11 mouse cellular contexts compared by ENCODE assay signal in the genomic region with DNA sequence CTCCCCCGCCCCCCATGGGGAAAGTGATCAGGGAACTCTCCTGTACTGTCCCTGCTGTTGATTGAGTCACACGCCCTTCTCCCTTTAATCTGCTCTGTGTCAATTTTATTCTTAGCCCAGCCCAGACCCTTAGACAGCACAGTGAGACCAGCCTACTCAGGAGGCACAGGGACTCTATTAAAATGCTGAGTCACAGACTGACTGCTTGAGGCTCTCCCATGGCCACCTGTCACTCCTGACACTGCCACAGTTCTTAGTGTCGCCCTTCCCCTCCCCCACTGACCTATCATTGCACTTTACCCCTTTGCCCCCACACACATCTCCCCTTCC. TPM values are rescaled to one million over a fixed set of nuclear protein-coding genes. Genes with fewer than 3 reads are reported as not detected.
DNase-seq lines count a peak whose midpoint lies in the region; ATAC-seq and TF ChIP-seq lines count a peak whose summit lies in the region.
"Had no signal": no experiment of that assay in that cellular context is flagged by ENCODE, and none has a peak within 500 bp of the region (broad histone marks: within the 10 kb centered on the region; RNA-seq: fewer than 3 reads in every experiment).

No protein-coding gene starts in this region.

- no peaks in the 10 kb centered on the region for H3K36me3 ChIP-seq in lung, postnatal 0 days (ENCODE audit: insufficient read depth, low read length)
- no peaks in the 10 kb centered on the region for H3K36me3 ChIP-seq in embryonic facial prominence, embryonic 14.5 days (ENCODE audit: control insufficient read depth, insufficient read depth, low read length)
- H3K36me3 ChIP-seq in midbrain, postnatal 0 days (ENCODE audit: insufficient read depth, low read length) = no peaks in the 10 kb centered on the region
- H3K36me3 ChIP-seq: kidney, embryonic 15.5 days; limb, embryonic 12.5 days had no signal

- TF ChIP-seq CTCF in lung, postnatal 0 days (IDR thresholded peaks at IDR 0.05) = no peak
- no peak for TF ChIP-seq CTCF in midbrain, postnatal 0 days (IDR thresholded peaks at IDR 0.05)

- TF ChIP-seq EP300 in lung, postnatal 0 days (IDR thresholded peaks at IDR 0.05) = no peak

- no peak overlapping the region; the same call in 1 of the 2 replicates for H3K27ac ChIP-seq in lung, postnatal 0 days (ENCODE audit: low read length)
- H3K27ac ChIP-seq in embryonic facial prominence, embryonic 14.5 days (replicated peaks; ENCODE audit: low read depth, low read length) = no peak overlapping the region
- H3K27ac ChIP-seq in midbrain, postnatal 0 days (ENCODE audit: low read depth, low read length) = no peak overlapping the region
- H3K27ac ChIP-seq: kidney, embryonic 15.5 days; limb, embryonic 12.5 days had no signal

- intact Hi-C loops in left cerebral cortex, postnatal 10 days (cut with DNase I) = no loop called here

- DNase-seq in adrenal gland, adult 2 months = peak; percentile 76
- no peak for DNase-seq in adrenal gland, postnatal 4 days (ENCODE audit: low spot score in 2 of 2)
- DNase-seq in lung, postnatal 0 days (ENCODE audit: low spot score) = peak; percentile 34
- DNase-seq in lung, postnatal 25 days (ENCODE audit: low spot score) = no peak
- DNase-seq in embryonic facial prominence, embryonic 14.5 days (ENCODE audit: low spot score) = peak; percentile 33
- no peak for DNase-seq in midbrain, postnatal 0 days (ENCODE audit: low spot score)
- no peak for DNase-seq in spleen, postnatal 10 days (ENCODE audit: low spot score in 2 of 2)
- no peak for DNase-seq in left cerebral cortex, postnatal 10 days (ENCODE audit: extremely low spot score in 1 of 2, low spot score in 2 of 2)
- DNase-seq: B cell, adult 2 months had no signal

- H3K9me3 ChIP-seq in lung, postnatal 0 days (ENCODE audit: low read length) = no peaks in the 10 kb centered on the region
- peaks cover 24% of the 10 kb centered on the region for H3K9me3 ChIP-seq in embryonic facial prominence, embryonic 14.5 days (ENCODE audit: control insufficient read depth, low read length)
- peaks cover 9% of the 10 kb centered on the region; the same call in 1 of the 2 replicates for H3K9me3 ChIP-seq in midbrain, postnatal 0 days (ENCODE audit: low read length)

- H3K9ac ChIP-seq in lung, postnatal 0 days (replicated peaks; ENCODE audit: low read depth) = no peak overlapping the region
- no peak overlapping the region for H3K9ac ChIP-seq in embryonic facial prominence, embryonic 14.5 days (ENCODE audit: low read depth, low read length)
- H3K9ac ChIP-seq in midbrain, postnatal 0 days (replicated peaks; ENCODE audit: low read length, poor library complexity, severe bottlenecking) = 0 out of 2 replicates have a peak overlapping the region, but pooled peaks have one; percentile 29
- H3K9ac ChIP-seq: kidney, embryonic 15.5 days; limb, embryonic 12.5 days had no signal

- no peaks in the 10 kb centered on the region for H3K4me1 ChIP-seq in lung, postnatal 0 days (ENCODE audit: insufficient read depth, low read depth, low read length)
- no peaks in the 10 kb centered on the region for H3K4me1 ChIP-seq in embryonic facial prominence, embryonic 14.5 days (ENCODE audit: control insufficient read depth, insufficient read depth, low read length)
- 0 out of 2 replicates have a peak, but pooled peaks cover 4% of the 10 kb centered on the region for H3K4me1 ChIP-seq in midbrain, postnatal 0 days (ENCODE audit: insufficient read depth, low read length)

- 21% methylated on average over 3 of the region's 3 CpGs for WGBS in lung, postnatal 0 days
- WGBS in embryonic facial prominence, embryonic 14.5 days = 11% methylated on average over 3 of the region's 3 CpGs
- WGBS in midbrain, postnatal 0 days = 43% methylated on average over 3 of the region's 3 CpGs

- peak; percentile 58 for ATAC-seq in lung, postnatal 0 days
- peak; percentile 9; the same call in 1 of the 2 replicates for ATAC-seq in embryonic facial prominence, embryonic 14.5 days (ENCODE audit: low read depth)
- no peak for ATAC-seq in midbrain, postnatal 0 days (ENCODE audit: low FRiP score)

- H3K4me3 ChIP-seq in lung, postnatal 0 days (ENCODE audit: low read depth, low read length) = no peak overlapping the region
- no peak overlapping the region for H3K4me3 ChIP-seq in embryonic facial prominence, embryonic 14.5 days (ENCODE audit: low read depth, low read length)
- H3K4me3 ChIP-seq in midbrain, postnatal 0 days (ENCODE audit: low read depth, low read length) = no peak overlapping the region
- H3K4me3 ChIP-seq: kidney, embryonic 15.5 days; limb, embryonic 12.5 days had no signal

- H3K4me2 ChIP-seq in lung, postnatal 0 days (replicated peaks; ENCODE audit: low read depth, low read length) = no peak overlapping the region
- no peak overlapping the region for H3K4me2 ChIP-seq in embryonic facial prominence, embryonic 14.5 days (ENCODE audit: low read depth, low read length)
- no peak overlapping the region for H3K4me2 ChIP-seq in midbrain, postnatal 0 days (ENCODE audit: low read depth, low read length, poor library complexity, severe bottlenecking)
- H3K4me2 ChIP-seq: kidney, embryonic 15.5 days; limb, embryonic 12.5 days had no signal

- 0 out of 2 replicates have a peak, but pooled peaks cover 8% of the 10 kb centered on the region for H3K27me3 ChIP-seq in lung, postnatal 0 days (replicated peaks; ENCODE audit: insufficient read depth, low read length)
- 0 out of 2 replicates have a peak, but pooled peaks cover 5% of the 10 kb centered on the region for H3K27me3 ChIP-seq in embryonic facial prominence, embryonic 14.5 days (replicated peaks; ENCODE audit: control insufficient read depth, insufficient read depth, low read length)
- no peaks in the 10 kb centered on the region for H3K27me3 ChIP-seq in midbrain, postnatal 0 days (ENCODE audit: insufficient read depth, low read length)

RNA-seq across cellular contexts. Expression of a gene that starts 3.8 kb away (rescaled TPM):
- 1 to 10 TPM in 1 of 2 experiments, under 1 TPM in 1; 0.43 to 1.6 TPM for total RNA-seq in adrenal gland, adult 2 months (2021)
- 0.16 and 0.93 TPM in 2 replicates for polyA plus RNA-seq in adrenal gland, adult 2 months (2012; rRNA removed)
- 1 to 10 TPM in 1 of 2 experiments, under 1 TPM in 1; 0.79 to 1.3 TPM for total RNA-seq in adrenal gland, postnatal 4 days (2021)
- 0.06 and 0.10 TPM in 2 replicates for polyA plus RNA-seq in lung, postnatal 0 days (2015; fragmentation: Nextera tagmentation; extraction: Ambion mirVana)
- polyA plus RNA-seq in embryonic facial prominence, embryonic 14.5 days (2014; fragmentation: Nextera tagmentation; extraction: Ambion mirVana) = 0.14 TPM in 1 of 2 replicates, not detected in the other
- total RNA-seq in midbrain, postnatal 0 days (2014; rRNA removed) = 1.1 and 2.4 TPM in 2 replicates
- 0.49 and 0.65 TPM in 2 replicates for polyA plus RNA-seq in midbrain, postnatal 0 days (2015; fragmentation: Nextera tagmentation; extraction: Ambion mirVana)
- total RNA-seq in left cerebral cortex, postnatal 10 days (2021) = 10 to 100 TPM; 12.9 to 14.4 TPM

RNA-seq across cellular contexts. Expression of a gene that starts 17.1 kb away (rescaled TPM):
- 10 to 100 TPM; 16.9 to 30.1 TPM for total RNA-seq in adrenal gland, adult 2 months (2021)
- 63.2 and 92.2 TPM in 2 replicates for polyA plus RNA-seq in adrenal gland, adult 2 months (2012; rRNA removed)
- 10 to 100 TPM; 81.8 to 93.0 TPM for total RNA-seq in adrenal gland, postnatal 4 days (2021)
- polyA plus RNA-seq in lung, postnatal 0 days (2015; fragmentation: Nextera tagmentation; extraction: Ambion mirVana) = 19.1 and 21.5 TPM in 2 replicates
- 64.1 and 67.5 TPM in 2 replicates for polyA plus RNA-seq in embryonic facial prominence, embryonic 14.5 days (2014; fragmentation: Nextera tagmentation; extraction: Ambion mirVana)
- total RNA-seq in midbrain, postnatal 0 days (2014; rRNA removed) = 2.4 and 2.7 TPM in 2 replicates
- 8.6 and 10.4 TPM in 2 replicates for polyA plus RNA-seq in midbrain, postnatal 0 days (2015; fragmentation: Nextera tagmentation; extraction: Ambion mirVana)
- total RNA-seq in left cerebral cortex, postnatal 10 days (2021) = 10 to 100 TPM; 14.4 to 15.9 TPM

RNA-seq across cellular contexts. Expression of a gene that starts 24.3 kb away (rescaled TPM):
- total RNA-seq in adrenal gland, adult 2 months (2021) = 1 to 10 TPM; 8.1 to 9.6 TPM
- polyA plus RNA-seq in adrenal gland, adult 2 months (2012; rRNA removed) = 33.4 and 40.2 TPM in 2 replicates
- 10 to 100 TPM in 1 of 2 experiments, 1 to 10 TPM in 1; 9.4 to 10.4 TPM for total RNA-seq in adrenal gland, postnatal 4 days (2021)
- polyA plus RNA-seq in lung, postnatal 0 days (2015; fragmentation: Nextera tagmentation; extraction: Ambion mirVana) = 29.7 and 32.1 TPM in 2 replicates
- polyA plus RNA-seq in embryonic facial prominence, embryonic 14.5 days (2014; fragmentation: Nextera tagmentation; extraction: Ambion mirVana) = 27.9 and 29.2 TPM in 2 replicates
- 1.7 and 2.6 TPM in 2 replicates for total RNA-seq in midbrain, postnatal 0 days (2014; rRNA removed)
- polyA plus RNA-seq in midbrain, postnatal 0 days (2015; fragmentation: Nextera tagmentation; extraction: Ambion mirVana) = 4.3 and 4.9 TPM in 2 replicates
- total RNA-seq in left cerebral cortex, postnatal 10 days (2021) = 1 to 10 TPM; 1.6 to 2.1 TPM

RNA-seq across cellular contexts. Expression of a gene that starts 48.5 kb away (rescaled TPM):
- total RNA-seq in adrenal gland, adult 2 months (2021) = 10 to 100 TPM in 1 of 2 experiments, 1 to 10 TPM in 1; 7.2 to 12.7 TPM
- 13.8 and 16.2 TPM in 2 replicates for polyA plus RNA-seq in adrenal gland, adult 2 months (2012; rRNA removed)
- 1 to 10 TPM; 8.2 to 9.5 TPM for total RNA-seq in adrenal gland, postnatal 4 days (2021)
- 14.5 and 16.1 TPM in 2 replicates for polyA plus RNA-seq in lung, postnatal 0 days (2015; fragmentation: Nextera tagmentation; extraction: Ambion mirVana)
- polyA plus RNA-seq in embryonic facial prominence, embryonic 14.5 days (2014; fragmentation: Nextera tagmentation; extraction: Ambion mirVana) = 6.9 and 7.2 TPM in 2 replicates
- 5.9 and 7.2 TPM in 2 replicates for total RNA-seq in midbrain, postnatal 0 days (2014; rRNA removed)
- 4.5 and 6.3 TPM in 2 replicates for polyA plus RNA-seq in midbrain, postnatal 0 days (2015; fragmentation: Nextera tagmentation; extraction: Ambion mirVana)
- 10 to 100 TPM; 10.4 to 11.6 TPM for total RNA-seq in left cerebral cortex, postnatal 10 days (2021)

RNA-seq across cellular contexts. Expression of a gene that starts 53.2 kb away (rescaled TPM):
- total RNA-seq in adrenal gland, adult 2 months (2021) = 1 to 10 TPM; 1.3 to 1.5 TPM
- 3.8 and 4.9 TPM in 2 replicates for polyA plus RNA-seq in adrenal gland, adult 2 months (2012; rRNA removed)
- total RNA-seq in adrenal gland, postnatal 4 days (2021) = 1 to 10 TPM in 1 of 2 experiments, under 1 TPM in 1; 0.64 to 1.3 TPM
- 0.63 and 0.67 TPM in 2 replicates for polyA plus RNA-seq in lung, postnatal 0 days (2015; fragmentation: Nextera tagmentation; extraction: Ambion mirVana)
- polyA plus RNA-seq in embryonic facial prominence, embryonic 14.5 days (2014; fragmentation: Nextera tagmentation; extraction: Ambion mirVana) = 0.42 and 0.55 TPM in 2 replicates
- total RNA-seq in midbrain, postnatal 0 days (2014; rRNA removed) = 0.33 and 0.38 TPM in 2 replicates
- 0.19 and 0.22 TPM in 2 replicates for polyA plus RNA-seq in midbrain, postnatal 0 days (2015; fragmentation: Nextera tagmentation; extraction: Ambion mirVana)
- total RNA-seq in left cerebral cortex, postnatal 10 days (2021) = under 1 TPM in 1 of 2 experiments, not detected in 1; 0.17 TPM

Comparison
In these comparisons a context has a peak if more than half of its experiments do, and no peak if none do; other contexts are left out.
1. DNase-seq: peak in adrenal gland, adult 2 months (single experiment), lung, postnatal 0 days (single experiment) and embryonic facial prominence, embryonic 14.5 days (single experiment); none in adrenal gland, postnatal 4 days (0 of 2), lung, postnatal 25 days (single experiment), midbrain, postnatal 0 days (single experiment), spleen, postnatal 10 days (0 of 2) and left cerebral cortex, postnatal 10 days (0 of 2).